Mouse (Mus musculus) gastrocnemius, postnatal 4 days (tissue): Measurements from ENCODE around the gene Tmem63c. TPM values are rescaled to one million over a fixed set of nuclear protein-coding genes. Genes with fewer than 3 reads are reported as not detected.

Source experiments
- DNase-seq, 2 experiments: peaks; one replicate each; pipeline ENCODE4 v3.0.0; 2021 to 2022; ENCODE audit warnings: low spot score in 2 of 2, mixed read lengths in 2 of 2
- total RNA-seq, 2 experiments: library from RNA; stranded (reverse); gene quantifications; 2 replicates each; pipeline ENCODE4 v1.2.3; 2021

Gene Tmem63c
- total RNA-seq, 2 experiments from 2014 or later: 0.10 to 0.16 TPM

GRCm38 (mm10) chr12:87000151-87000839 is 20.8 kb upstream of the Tmem63c start:
- DNase-seq: no peak

GRCm38 (mm10) chr12:87000840-87001176 is 20.3 kb upstream of the Tmem63c start:
- DNase-seq: no peak

- DNase-seq: no peak
These were observed 18.9 kb upstream of the Tmem63c start for GRCm38 (mm10) chr12:87002209-87002608.

- no peak for DNase-seq
These were observed 18.3 kb upstream of the Tmem63c start for GRCm38 (mm10) chr12:87002815-87003214.

GRCm38 (mm10) chr12:87003606-87004005 is 17.5 kb upstream of the Tmem63c start:
- no peak for DNase-seq

GRCm38 (mm10) chr12:87004596-87004995 is 16.5 kb upstream of the Tmem63c start:
- no peak for DNase-seq

GRCm38 (mm10) chr12:87017041-87017440 is 4.1 kb upstream of the Tmem63c start:
- no peak for DNase-seq

- no peak for DNase-seq
These were observed 2.4 kb upstream of the Tmem63c start for GRCm38 (mm10) chr12:87018756-87019155.

GRCm38 (mm10) chr12:87022006-87022405 is 866 bp downstream of the Tmem63c start:
- no peak for DNase-seq

GRCm38 (mm10) chr12:87023456-87023855 is 2.3 kb downstream of the Tmem63c start:
- no peak for DNase-seq

GRCm38 (mm10) chr12:87026109-87026870 is 5.2 kb downstream of the Tmem63c start:
- no peak for DNase-seq

GRCm38 (mm10) chr12:87026871-87027240 is 5.7 kb downstream of the Tmem63c start:
- no peak for DNase-seq

GRCm38 (mm10) chr12:87027391-87027790 is 6.3 kb downstream of the Tmem63c start:
- DNase-seq: no peak

GRCm38 (mm10) chr12:87028068-87028467 is 6.9 kb downstream of the Tmem63c start:
- no peak for DNase-seq

- no peak for DNase-seq
These were observed 8.3 kb downstream of the Tmem63c start for GRCm38 (mm10) chr12:87029251-87029976.

- no peak for DNase-seq
These were observed 10.1 kb downstream of the Tmem63c start for GRCm38 (mm10) chr12:87031163-87031763.

GRCm38 (mm10) chr12:87036631-87037030 is 15.5 kb downstream of the Tmem63c start:
- no peak for DNase-seq

GRCm38 (mm10) chr12:87040166-87040565 is 19.0 kb downstream of the Tmem63c start:
- DNase-seq: no peak

GRCm38 (mm10) chr12:87040857-87041256 is 19.7 kb downstream of the Tmem63c start:
- no peak for DNase-seq

GRCm38 (mm10) chr12:87042456-87042855 is 21.3 kb downstream of the Tmem63c start:
- DNase-seq: no peak

- DNase-seq: no peak
These were observed 22.1 kb downstream of the Tmem63c start for GRCm38 (mm10) chr12:87043221-87043620.

- peak in 1 of 2 experiments; percentile 34 for DNase-seq
These were observed 23.6 kb downstream of the Tmem63c start for GRCm38 (mm10) chr12:87044711-87045110.
